Mouse (Mus musculus) gonadal fat pad, adult 2 months (tissue): Measurements from ENCODE around the gene Phactr1. TPM values are rescaled to one million over a fixed set of nuclear protein-coding genes. Genes with fewer than 3 reads are reported as not detected.

Experiments
- DNase-seq: peaks from one replicate; pipeline ENCODE4 v3.0.0-alpha.2; 2012; ENCODE audit warnings: low read depth
- polyA plus RNA-seq: library from polyadenylated mRNA; depleted of rRNA; stranded (reverse); fragments of >200 nt; gene quantifications from 2 replicates; pipeline ENCODE4 v1.2.3, GENCODE M21; 2012

Gene Phactr1
- polyA plus RNA-seq, 1 experiment, result 5.3 TPM

GRCm38 (mm10) chr13:42976144-42976543 lies 295.7 kb downstream of the Phactr1 start:
- DNase-seq, result no peak

DNA sequence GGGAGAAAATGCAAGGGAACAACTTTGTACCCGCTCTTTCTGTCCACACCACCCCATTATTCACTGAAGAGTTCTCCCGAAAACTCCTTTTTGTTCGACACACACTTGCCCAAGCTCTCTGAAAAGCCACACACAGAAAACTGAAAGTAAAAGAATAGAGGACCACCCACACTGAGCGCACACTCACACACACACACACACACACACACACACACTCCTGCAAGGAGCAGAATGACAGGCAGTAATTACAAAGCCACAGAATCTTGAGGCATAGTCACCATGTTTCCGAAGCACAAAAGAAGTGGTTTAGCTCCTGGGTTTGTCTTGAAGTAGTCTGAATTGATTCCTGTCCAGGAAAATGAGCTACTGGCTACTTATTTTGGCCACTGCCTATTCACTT lies 296.5 kb downstream of the Phactr1 start:
- DNase-seq, result no peak

DNA sequence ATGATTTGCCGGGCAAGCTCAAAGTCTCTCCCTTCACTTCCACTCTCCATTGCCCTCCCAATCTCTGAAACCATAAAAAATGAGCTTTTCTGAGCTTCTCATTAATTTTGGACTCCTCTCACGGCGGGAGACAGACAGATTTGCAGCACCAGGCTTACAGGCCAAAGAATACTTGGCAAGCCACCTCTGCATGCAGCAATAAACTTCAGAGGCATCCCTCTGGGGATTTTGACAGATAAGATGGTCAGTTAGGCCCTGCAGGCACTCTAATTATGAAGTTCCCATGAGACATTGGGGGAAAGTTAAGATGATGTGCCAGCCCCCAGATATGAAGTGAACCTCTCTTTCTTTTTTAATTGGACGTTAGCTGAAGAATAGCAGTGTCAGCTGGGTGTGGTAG lies 300.2 kb downstream of the Phactr1 start:
- no peak for DNase-seq

DNA sequence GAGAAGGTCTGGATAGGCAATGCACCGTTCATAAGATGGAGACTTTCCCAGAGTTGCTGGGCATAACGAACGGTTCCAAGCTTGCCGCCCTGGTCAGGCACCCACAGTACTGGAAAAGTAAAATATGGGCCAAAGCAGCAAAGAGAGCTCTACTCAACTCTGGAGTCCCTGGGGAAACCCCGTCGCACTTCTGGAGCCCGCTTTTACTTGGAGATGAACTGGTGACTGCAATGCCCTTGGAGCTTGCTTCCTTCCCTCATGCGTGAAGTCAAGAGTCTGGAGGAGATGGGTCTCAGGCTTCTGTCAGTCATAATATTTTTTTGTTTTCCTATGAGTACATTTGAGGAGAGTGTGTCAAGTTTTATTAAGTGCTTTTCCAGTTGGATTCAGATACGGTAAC lies 302.2 kb downstream of the Phactr1 start:
- no peak for DNase-seq

DNA sequence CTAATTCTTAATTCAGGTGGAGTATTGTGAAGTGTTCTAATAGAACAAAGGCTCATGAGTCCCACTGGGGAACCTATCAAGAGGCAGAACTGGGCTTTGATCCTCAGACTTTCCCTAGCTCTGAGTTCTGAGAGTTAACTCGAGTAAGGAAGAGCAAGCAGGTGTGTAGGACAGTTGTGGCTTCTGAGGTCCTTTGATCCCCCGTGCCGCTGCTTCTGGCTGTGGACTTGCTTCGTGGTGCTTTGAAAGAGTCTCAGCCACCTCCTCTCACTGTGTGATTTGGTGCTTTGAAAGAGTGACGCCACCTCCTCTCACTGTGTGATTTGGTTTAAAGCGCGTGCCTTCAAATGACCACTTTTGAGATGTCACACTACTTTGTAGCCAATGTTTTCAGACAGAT lies 305.4 kb downstream of the Phactr1 start:
- no peak for DNase-seq

GRCm38 (mm10) chr13:42987931-42988579 lies 307.6 kb downstream of the Phactr1 start:
- DNase-seq, result no peak

DNA sequence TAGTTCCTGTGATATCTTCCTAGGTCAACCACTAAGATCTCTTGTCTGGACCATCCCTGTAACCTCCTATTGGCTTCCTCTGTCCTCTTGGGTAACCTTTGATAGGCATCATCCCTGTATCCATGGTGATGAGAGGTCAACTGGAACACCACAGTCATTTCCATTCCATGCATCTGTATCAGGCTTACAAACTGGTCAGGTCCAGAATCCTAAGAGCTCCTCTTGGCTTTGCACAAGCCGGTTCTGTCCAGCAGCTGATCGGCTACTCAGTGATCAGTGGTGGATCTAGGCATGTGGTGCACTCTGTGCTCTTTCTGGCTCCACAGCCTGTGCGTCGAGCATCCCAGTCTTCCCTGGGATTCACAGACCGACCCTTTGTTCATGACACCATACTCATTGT lies 309.1 kb downstream of the Phactr1 start:
- no peak for DNase-seq

GRCm38 (mm10) chr13:42990051-42990450 lies 309.6 kb downstream of the Phactr1 start:
- no peak for DNase-seq

DNA sequence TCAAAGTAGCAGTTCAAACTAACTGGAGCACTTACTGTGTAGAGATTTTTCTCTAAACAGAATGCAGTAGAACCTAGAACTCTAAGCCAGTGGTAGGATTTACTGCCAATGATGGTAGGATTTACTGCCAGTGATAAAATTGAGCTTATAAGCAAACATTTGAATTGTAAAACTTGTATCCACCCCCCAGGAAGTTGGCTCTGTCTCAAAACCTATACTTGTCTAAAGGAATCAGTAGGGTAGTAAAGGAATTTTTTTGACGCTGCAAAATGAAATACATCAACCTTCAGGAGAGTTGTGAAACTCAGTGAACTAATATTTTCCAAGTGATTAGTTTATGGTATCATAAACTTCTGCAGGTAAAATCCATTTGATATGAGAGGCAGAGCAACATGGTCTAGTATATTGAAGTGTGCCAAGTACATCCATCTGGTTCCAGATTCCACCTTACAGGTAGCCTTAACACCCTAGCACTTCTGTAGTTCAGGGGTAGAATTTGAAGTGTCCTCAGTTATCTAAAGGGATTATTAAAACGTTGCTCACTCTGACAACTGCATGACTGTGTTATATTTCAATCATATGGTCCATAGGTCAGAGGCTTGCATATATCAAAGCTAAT lies 310.2 kb downstream of the Phactr1 start:
- DNase-seq, result no peak

DNA sequence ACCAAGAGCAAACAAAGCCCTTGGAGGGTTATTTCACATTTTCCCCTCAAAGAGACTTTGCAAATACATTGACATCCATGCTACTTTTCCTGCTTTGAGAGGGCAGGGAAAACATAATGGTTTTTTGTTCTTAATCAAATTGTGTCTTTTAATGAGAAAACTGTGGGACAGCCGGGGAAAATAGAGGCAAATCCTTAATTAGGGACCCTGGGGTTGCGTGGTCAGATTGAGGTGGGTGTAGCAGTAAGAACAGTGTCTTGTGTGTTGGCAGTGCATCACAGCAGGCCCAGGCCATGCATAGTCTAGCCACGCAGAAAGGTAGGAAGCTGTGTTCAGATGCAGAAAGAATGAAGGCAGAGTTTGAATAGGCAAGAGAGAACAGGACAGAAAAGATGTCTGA lies 310.7 kb downstream of the Phactr1 start:
- no peak for DNase-seq

DNA sequence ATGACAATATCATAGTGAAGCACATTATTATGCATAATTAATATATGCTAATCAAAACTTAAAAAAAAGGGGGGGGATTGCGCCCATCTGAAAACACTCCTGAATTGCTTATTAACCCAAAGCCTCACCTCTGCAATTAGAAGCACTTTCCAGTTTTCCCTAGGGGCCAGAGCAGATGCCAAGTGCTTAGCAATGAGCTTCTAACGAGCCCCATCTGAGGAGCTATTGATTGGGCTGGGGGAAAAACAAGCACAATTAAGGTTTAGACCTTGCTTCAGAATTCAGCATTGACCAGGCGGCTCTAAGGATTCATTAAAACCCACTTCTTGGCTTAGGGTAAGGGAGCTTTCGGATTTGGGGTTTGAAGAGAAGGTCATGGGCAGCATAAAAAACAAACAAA lies 311.9 kb downstream of the Phactr1 start:
- no peak for DNase-seq

DNA sequence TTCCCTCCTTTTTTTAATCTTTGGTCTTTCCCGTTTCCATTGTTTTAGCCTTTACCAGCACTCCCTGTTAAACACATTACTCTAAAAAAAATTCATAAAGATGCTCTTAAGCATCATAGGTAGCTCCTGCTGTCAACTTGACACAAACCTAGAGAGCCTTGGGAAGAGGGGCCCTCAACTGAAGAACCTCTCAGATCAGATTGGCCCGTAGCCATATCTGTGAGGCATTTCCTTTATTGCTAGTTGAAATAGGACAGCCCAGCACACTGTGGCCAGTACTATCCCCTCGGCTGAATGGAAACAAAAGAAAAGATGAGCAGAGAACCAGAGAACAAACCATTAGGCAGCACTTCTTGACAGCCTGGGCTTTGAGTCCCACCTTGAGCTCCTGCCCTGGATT lies 313.9 kb downstream of the Phactr1 start:
- no peak for DNase-seq

DNA sequence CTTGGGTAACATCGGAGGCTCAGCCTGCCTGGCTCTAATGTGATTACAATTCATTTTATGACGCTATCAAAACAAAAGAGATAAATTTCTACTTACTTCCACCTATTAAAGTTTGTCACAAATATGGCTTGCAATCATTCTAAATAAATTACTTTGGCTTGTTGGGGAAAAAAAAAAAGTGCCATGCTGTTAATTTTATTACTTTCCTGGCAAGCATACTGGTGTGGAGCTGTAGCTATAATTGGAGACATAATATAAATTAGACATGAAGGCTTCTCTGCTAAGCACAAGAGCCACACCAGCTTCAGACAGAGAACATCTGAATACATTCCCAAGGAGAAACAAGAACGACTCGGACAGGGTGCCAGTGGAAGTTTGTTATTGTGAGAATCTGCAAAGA lies 315.8 kb downstream of the Phactr1 start:
- DNase-seq, result no peak

- no peak for DNase-seq
These were observed 318.9 kb downstream of the Phactr1 start for GRCm38 (mm10) chr13:42999287-42999686.

- DNase-seq, result no peak
These were observed 324.7 kb downstream of the Phactr1 start for GRCm38 (mm10) chr13:43005131-43005579.

DNA sequence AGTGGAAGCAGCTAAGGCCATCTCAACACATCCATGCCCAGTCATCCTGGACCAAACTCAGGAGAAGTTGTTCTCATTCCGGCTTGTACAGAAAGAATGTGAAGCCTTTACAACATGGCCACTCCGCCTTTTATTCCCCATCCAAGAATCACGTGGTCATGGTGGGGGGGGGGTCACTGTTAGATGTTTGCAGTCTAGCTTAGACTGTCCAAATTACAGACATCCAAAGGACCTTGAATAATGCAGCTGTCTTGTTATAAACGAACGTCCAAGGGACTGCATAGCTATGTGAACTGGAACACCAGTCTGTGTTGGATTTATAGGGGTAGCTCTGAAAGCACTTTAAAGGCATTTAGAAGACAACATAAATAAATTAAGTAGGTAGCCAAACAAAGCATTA lies 328.0 kb downstream of the Phactr1 start:
- DNase-seq, result no peak

- DNase-seq, result no peak
These were observed 329.2 kb downstream of the Phactr1 start for GRCm38 (mm10) chr13:43009596-43009995.

GRCm38 (mm10) chr13:43011516-43011915 lies 331.1 kb downstream of the Phactr1 start:
- DNase-seq, result no peak

GRCm38 (mm10) chr13:43013984-43014383 lies 333.6 kb downstream of the Phactr1 start:
- no peak for DNase-seq

- no peak for DNase-seq
These were observed 335.3 kb downstream of the Phactr1 start for GRCm38 (mm10) chr13:43015768-43016167.

GRCm38 (mm10) chr13:43018863-43019262 lies 338.4 kb downstream of the Phactr1 start:
- DNase-seq, result no peak

GRCm38 (mm10) chr13:43021031-43021430 lies 340.6 kb downstream of the Phactr1 start:
- no peak for DNase-seq

DNA sequence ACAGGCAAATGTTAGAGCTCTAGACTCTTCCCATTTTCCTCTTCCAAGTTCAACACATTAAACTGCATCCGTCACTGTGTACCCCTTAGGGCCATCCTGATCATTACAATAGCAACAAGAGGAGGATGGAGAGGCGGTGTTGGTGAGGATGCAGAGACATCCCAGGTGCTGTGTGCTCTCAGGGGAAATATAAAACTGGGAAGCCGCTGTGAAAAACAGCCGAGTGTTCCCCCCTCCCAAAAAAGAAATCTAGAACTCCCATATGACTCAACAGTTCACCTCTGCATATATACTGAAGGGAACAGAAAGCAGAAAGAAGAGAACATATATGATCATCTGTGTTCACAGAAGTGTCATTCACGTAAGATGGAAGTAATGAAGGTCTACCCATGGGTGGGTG lies 342.6 kb downstream of the Phactr1 start:
- no peak for DNase-seq

DNA sequence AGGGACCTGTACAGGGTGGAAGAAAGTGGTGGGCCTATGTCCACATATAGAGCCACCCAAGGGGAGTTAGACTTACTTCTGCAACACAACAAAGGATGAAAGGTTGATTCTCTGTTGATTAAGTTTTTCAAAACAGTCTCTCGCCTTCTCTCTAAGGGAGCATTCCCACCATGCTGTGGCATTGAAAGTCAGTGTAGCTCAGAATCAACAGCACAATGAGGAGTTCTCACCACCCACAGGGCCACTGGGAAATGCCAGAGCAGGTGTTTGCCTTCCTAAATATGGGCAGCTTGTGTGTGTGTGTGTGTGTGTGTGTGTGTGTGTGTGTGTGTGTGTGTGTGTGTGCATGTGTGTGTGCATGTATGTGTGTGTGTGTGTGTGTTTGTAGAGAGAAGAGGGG lies 347.1 kb downstream of the Phactr1 start:
- DNase-seq, result no peak
